In the genomic region with DNA sequence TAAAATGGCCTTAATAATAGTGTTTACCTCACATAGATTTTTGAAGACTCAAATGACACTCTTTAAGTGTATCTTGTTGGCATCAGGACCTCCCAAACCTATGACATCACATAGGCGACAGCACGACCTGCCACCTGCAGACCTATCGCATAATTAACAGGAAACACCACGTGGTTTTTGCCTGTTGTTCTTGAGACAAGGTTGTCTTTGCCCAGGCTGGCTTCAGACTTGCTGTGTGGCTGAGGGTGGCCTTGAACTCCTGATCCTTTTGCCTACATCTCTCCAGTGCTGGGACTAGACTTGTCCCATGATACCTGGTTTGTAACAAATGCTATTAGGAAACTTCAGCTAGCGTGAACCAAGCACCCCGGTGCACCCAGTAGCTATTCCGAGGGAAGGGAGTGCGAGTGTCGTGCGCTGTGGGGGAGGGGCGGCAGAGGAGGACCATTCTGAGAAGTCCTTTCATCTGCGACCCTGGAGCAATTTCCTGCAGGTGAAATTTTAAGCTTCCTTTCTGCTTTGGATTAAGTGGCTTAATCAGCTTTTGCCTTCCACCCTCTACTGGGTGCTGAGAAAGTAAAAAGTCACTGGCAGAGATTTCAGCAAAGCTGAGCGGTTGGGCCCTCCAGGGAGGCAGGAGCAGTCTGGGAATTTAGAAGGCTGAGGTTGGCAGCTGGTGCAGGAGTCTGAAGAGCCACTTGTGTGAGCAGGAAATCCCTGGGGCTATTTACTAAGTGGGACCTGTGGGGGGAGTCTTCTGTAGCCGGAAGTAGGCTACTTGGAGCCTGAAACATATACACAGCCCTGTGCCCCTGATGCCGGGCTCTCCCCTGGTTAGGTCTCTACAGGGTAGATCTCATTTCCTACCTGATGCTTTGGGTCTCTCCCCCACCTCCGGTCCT, we compare ENCODE assay signal across 15 mouse cellular contexts.
DNase-seq lines count a peak whose midpoint lies in the region; ATAC-seq and TF ChIP-seq lines count a peak whose summit lies in the region.
"Had no signal": no experiment of that assay in that cellular context is flagged by ENCODE, and none has a peak within 500 bp of the region (broad histone marks: within the 10 kb centered on the region; RNA-seq: fewer than 3 reads in every experiment).

No protein-coding gene starts in this region.

- no peak overlapping the region for H3K9ac ChIP-seq in kidney, postnatal 0 days (ENCODE audit: low read depth, low read length)
- no peak overlapping the region for H3K9ac ChIP-seq in embryonic facial prominence, embryonic 12.5 days
- no peak overlapping the region for H3K9ac ChIP-seq in lung, postnatal 0 days (replicated peaks; ENCODE audit: low read depth)
- H3K9ac ChIP-seq: heart, embryonic 13.5 days; liver, embryonic 12.5 days had no signal

- 19% methylated on average over 16 of the region's 16 CpGs for WGBS in kidney, postnatal 0 days
- 6% methylated on average over 16 of the region's 16 CpGs for WGBS in embryonic facial prominence, embryonic 12.5 days
- 21% methylated on average over 16 of the region's 16 CpGs for WGBS in lung, postnatal 0 days

- no peak; the same call in 1 of the 2 replicates for ATAC-seq in kidney, postnatal 0 days (replicated peaks; ENCODE audit: low FRiP score, low read depth)
- peak; percentile 55; the same call in 1 of the 2 replicates for ATAC-seq in embryonic facial prominence, embryonic 12.5 days (ENCODE audit: insufficient number of reproducible peaks, insufficient read depth, low FRiP score, low TSS enrichment)
- peak; percentile 65 for ATAC-seq in lung, postnatal 0 days
- ATAC-seq: forebrain, embryonic 16.5 days; inflammation-experienced regulatory T-cells, adult 6 months; liver, embryonic 12.5 days had no signal

- no peaks in the 10 kb centered on the region for H3K27me3 ChIP-seq in kidney, postnatal 0 days (ENCODE audit: insufficient read depth, low read length)
- peaks cover 5% of the 10 kb centered on the region; the same call in 1 of the 2 replicates for H3K27me3 ChIP-seq in embryonic facial prominence, embryonic 12.5 days
- no peaks in the 10 kb centered on the region for H3K27me3 ChIP-seq in lung, postnatal 0 days (replicated peaks; ENCODE audit: insufficient read depth, low read length)
- H3K27me3 ChIP-seq: heart, embryonic 13.5 days had no signal

- 0 out of 2 replicates have a peak, but pooled peaks have one; percentile 4 for TF ChIP-seq CTCF in kidney, postnatal 0 days (IDR thresholded peaks at IDR 0.05; ENCODE audit: low read depth)
- TF ChIP-seq CTCF in lung, postnatal 0 days (IDR thresholded peaks at IDR 0.05) = no peak
- no peak for TF ChIP-seq CTCF in gastrocnemius, adult 2 months (IDR thresholded peaks at IDR 0.05)

- no peaks in the 10 kb centered on the region for H3K9me3 ChIP-seq in kidney, postnatal 0 days (replicated peaks; ENCODE audit: low read length)
- no peaks in the 10 kb centered on the region for H3K9me3 ChIP-seq in embryonic facial prominence, embryonic 12.5 days
- H3K9me3 ChIP-seq in lung, postnatal 0 days (ENCODE audit: low read length) = no peaks in the 10 kb centered on the region
- H3K9me3 ChIP-seq: heart, embryonic 13.5 days; liver, embryonic 12.5 days had no signal

- TF ChIP-seq EP300 in lung, postnatal 0 days (IDR thresholded peaks at IDR 0.05) = peak; percentile 88

- H3K4me1 ChIP-seq in kidney, postnatal 0 days (replicated peaks; ENCODE audit: insufficient read depth, low read length) = peaks cover 9% of the 10 kb centered on the region; the same call in 1 of the 2 replicates
- H3K4me1 ChIP-seq in embryonic facial prominence, embryonic 12.5 days = peaks cover 20% of the 10 kb centered on the region
- peaks cover 3% of the 10 kb centered on the region; the same call in 1 of the 2 replicates for H3K4me1 ChIP-seq in lung, postnatal 0 days (ENCODE audit: insufficient read depth, low read depth, low read length)

- no peaks in the 10 kb centered on the region for H3K36me3 ChIP-seq in kidney, postnatal 0 days (ENCODE audit: insufficient read depth, low read length)
- no peaks in the 10 kb centered on the region for H3K36me3 ChIP-seq in embryonic facial prominence, embryonic 12.5 days
- no peaks in the 10 kb centered on the region for H3K36me3 ChIP-seq in lung, postnatal 0 days (ENCODE audit: insufficient read depth, low read length)
- H3K36me3 ChIP-seq: heart, embryonic 13.5 days; liver, embryonic 12.5 days had no signal

- peak overlapping the region; percentile 62 for H3K27ac ChIP-seq in kidney, postnatal 0 days
- no peak overlapping the region for H3K27ac ChIP-seq in embryonic facial prominence, embryonic 12.5 days
- peak overlapping the region; percentile 71 for H3K27ac ChIP-seq in lung, postnatal 0 days (ENCODE audit: low read length)
- no peak overlapping the region for H3K27ac ChIP-seq in gastrocnemius, adult 2 months
- H3K27ac ChIP-seq: heart, embryonic 13.5 days; left cerebral cortex, adult 2 months; liver, embryonic 12.5 days had no signal

- H3K4me3 ChIP-seq in kidney, postnatal 0 days (replicated peaks; ENCODE audit: low read depth, low read length) = no peak overlapping the region
- no peak overlapping the region for H3K4me3 ChIP-seq in embryonic facial prominence, embryonic 12.5 days
- no peak overlapping the region for H3K4me3 ChIP-seq in lung, postnatal 0 days (ENCODE audit: low read depth, low read length)
- no peak overlapping the region for H3K4me3 ChIP-seq in gastrocnemius, adult 2 months
- H3K4me3 ChIP-seq: heart, embryonic 13.5 days; left cerebral cortex, adult 2 months; liver, embryonic 12.5 days had no signal

- DNase-seq in adrenal gland, postnatal 10 days = peak; percentile 46
- no peak for DNase-seq in adrenal gland, adult (ENCODE audit: inconsistent age in 2 of 2, low spot score in 1 of 2)
- DNase-seq in kidney, postnatal 0 days (ENCODE audit: low spot score) = peak; percentile 34
- no peak for DNase-seq in kidney, postnatal 36 days
- DNase-seq in lung, postnatal 0 days (ENCODE audit: low spot score) = peak; percentile 92
- DNase-seq in gastrocnemius, adult 2 months = no peak
- no peak for DNase-seq in cerebellum, adult 9-11 months
- DNase-seq: cerebellum, postnatal 14 days; thymus, postnatal 14 days had no signal

- intact Hi-C loops in gastrocnemius, adult 2 months (cut with DNase I) = no loop called here

- no peak overlapping the region for H3K4me2 ChIP-seq in kidney, postnatal 0 days (ENCODE audit: low read length)
- H3K4me2 ChIP-seq in embryonic facial prominence, embryonic 12.5 days (replicated peaks) = no peak overlapping the region
- H3K4me2 ChIP-seq in lung, postnatal 0 days (replicated peaks; ENCODE audit: low read depth, low read length) = no peak overlapping the region
- H3K4me2 ChIP-seq: heart, embryonic 13.5 days; liver, embryonic 12.5 days had no signal

Comparison
In these comparisons a context has a peak if more than half of its experiments do, and no peak if none do; other contexts are left out.
1. DNase-seq: peak in adrenal gland, postnatal 10 days (single experiment), kidney, postnatal 0 days (single experiment) and lung, postnatal 0 days (single experiment); none in adrenal gland, adult (0 of 2), kidney, postnatal 36 days (0 of 2), gastrocnemius, adult 2 months (single experiment) and cerebellum, adult 9-11 months (single experiment).
2. H3K27ac ChIP-seq: peak in kidney, postnatal 0 days (single experiment) and lung, postnatal 0 days (single experiment); none in embryonic facial prominence, embryonic 12.5 days (single experiment) and gastrocnemius, adult 2 months (single experiment).